Comparison of ENCODE assay signal across 17 mouse cellular contexts in genomic region chr1:152609547-152609946, GRCm38 (mm10).
DNase-seq lines count a peak whose midpoint lies in the region; ATAC-seq and TF ChIP-seq lines count a peak whose summit lies in the region.
"Had no signal": no experiment of that assay in that cellular context is flagged by ENCODE, and none has a peak within 500 bp of the region (broad histone marks: within the 10 kb centered on the region; RNA-seq: fewer than 3 reads in every experiment).

No protein-coding gene starts in this region.

- 84% methylated on average over 10 of the region's 10 CpGs for WGBS in embryonic facial prominence, embryonic 12.5 days
- 86% methylated on average over 10 of the region's 10 CpGs for WGBS in embryonic facial prominence, embryonic 10.5 days
- WGBS in kidney, adult 2 months, result 48% methylated on average over 10 of the region's 10 CpGs
- 64% methylated on average over 10 of the region's 10 CpGs for WGBS in kidney, embryonic 16.5 days
- WGBS in heart, embryonic 15.5 days, result 26% methylated on average over 10 of the region's 10 CpGs
- 74% methylated on average over 10 of the region's 10 CpGs for WGBS in hindbrain, embryonic 11.5 days

- H3K9me3 ChIP-seq in embryonic facial prominence, embryonic 12.5 days, result no peaks in the 10 kb centered on the region
- H3K9me3 ChIP-seq in embryonic facial prominence, embryonic 10.5 days, result no peaks in the 10 kb centered on the region
- no peaks in the 10 kb centered on the region for H3K9me3 ChIP-seq in kidney, embryonic 16.5 days (ENCODE audit: low read length)
- no peaks in the 10 kb centered on the region for H3K9me3 ChIP-seq in heart, embryonic 15.5 days (replicated peaks)
- no peaks in the 10 kb centered on the region for H3K9me3 ChIP-seq in hindbrain, embryonic 11.5 days (ENCODE audit: control insufficient read depth, low read length)
- H3K9me3 ChIP-seq: embryonic facial prominence, embryonic 15.5 days; forebrain, embryonic 12.5 days; limb, embryonic 12.5 days; midbrain, embryonic 12.5 days had no signal

- H3K9ac ChIP-seq in embryonic facial prominence, embryonic 12.5 days, result no peak overlapping the region
- no peak overlapping the region for H3K9ac ChIP-seq in kidney, embryonic 16.5 days (replicated peaks; ENCODE audit: low read length)
- 0 out of 2 replicates have a peak overlapping the region, but pooled peaks have one; percentile 9 for H3K9ac ChIP-seq in heart, embryonic 15.5 days
- no peak overlapping the region for H3K9ac ChIP-seq in hindbrain, embryonic 11.5 days (ENCODE audit: low read depth, low read length)
- H3K9ac ChIP-seq: embryonic facial prominence, embryonic 15.5 days; forebrain, embryonic 12.5 days; limb, embryonic 12.5 days; midbrain, embryonic 12.5 days had no signal

- no peak overlapping the region for H3K27ac ChIP-seq in embryonic facial prominence, embryonic 12.5 days
- no peak overlapping the region for H3K27ac ChIP-seq in embryonic facial prominence, embryonic 10.5 days (replicated peaks)
- H3K27ac ChIP-seq in kidney, adult 2 months (ENCODE audit: insufficient read depth, low read depth, low read length), result peak overlapping the region; percentile 73
- H3K27ac ChIP-seq in kidney, embryonic 16.5 days (ENCODE audit: low read length), result no peak overlapping the region; the same call in 1 of the 2 replicates
- H3K27ac ChIP-seq in heart, embryonic 15.5 days, result peak overlapping the region; percentile 69
- no peak overlapping the region for H3K27ac ChIP-seq in hindbrain, embryonic 11.5 days (ENCODE audit: low read depth, low read length)
- H3K27ac ChIP-seq: embryonic facial prominence, embryonic 15.5 days; forebrain, embryonic 12.5 days; limb, embryonic 12.5 days; midbrain, embryonic 12.5 days had no signal

- no peak for TF ChIP-seq POLR2A in kidney, adult 2 months (IDR thresholded peaks at IDR 0.05; ENCODE audit: low read depth, low read length)

- H3K36me3 ChIP-seq in embryonic facial prominence, embryonic 12.5 days, result peaks cover 4% of the 10 kb centered on the region
- peaks cover 59% of the 10 kb centered on the region for H3K36me3 ChIP-seq in embryonic facial prominence, embryonic 10.5 days (replicated peaks)
- no peaks in the 10 kb centered on the region; the same call in 1 of the 2 replicates for H3K36me3 ChIP-seq in kidney, adult 2 months (ENCODE audit: control insufficient read depth, insufficient read depth, low read length)
- peaks cover 11% of the 10 kb centered on the region; the same call in 1 of the 2 replicates for H3K36me3 ChIP-seq in kidney, embryonic 16.5 days (ENCODE audit: insufficient read depth, low read length)
- peaks cover 10% of the 10 kb centered on the region; the same call in 1 of the 2 replicates for H3K36me3 ChIP-seq in heart, embryonic 15.5 days
- no peaks in the 10 kb centered on the region for H3K36me3 ChIP-seq in hindbrain, embryonic 11.5 days (ENCODE audit: control insufficient read depth, insufficient read depth, low read length)
- H3K36me3 ChIP-seq: midbrain, embryonic 12.5 days had no signal

- no peak for TF ChIP-seq CTCF in kidney, adult 2 months (conservative IDR thresholded peaks at IDR 0.05; ENCODE audit: insufficient read depth, insufficient read length, low read depth, low read length)

- H3K4me1 ChIP-seq in embryonic facial prominence, embryonic 12.5 days, result 0 out of 2 replicates have a peak, but pooled peaks cover 5% of the 10 kb centered on the region
- H3K4me1 ChIP-seq in embryonic facial prominence, embryonic 10.5 days, result peaks cover 24% of the 10 kb centered on the region
- peaks cover 66% of the 10 kb centered on the region for H3K4me1 ChIP-seq in kidney, adult 2 months (ENCODE audit: control insufficient read depth, insufficient read depth, low read length)
- peaks cover 75% of the 10 kb centered on the region for H3K4me1 ChIP-seq in kidney, embryonic 16.5 days (ENCODE audit: insufficient read depth, low read length)
- peaks cover 80% of the 10 kb centered on the region for H3K4me1 ChIP-seq in heart, embryonic 15.5 days (replicated peaks)
- no peaks in the 10 kb centered on the region for H3K4me1 ChIP-seq in hindbrain, embryonic 11.5 days (replicated peaks; ENCODE audit: control insufficient read depth, insufficient read depth, low read length)
- H3K4me1 ChIP-seq: midbrain, embryonic 12.5 days had no signal

- no peak for DNase-seq in embryonic facial prominence, embryonic 10.5 days (ENCODE audit: low spot score)
- DNase-seq in kidney, adult 2 months, result peak; percentile 75
- peak; percentile 73 to 87 for DNase-seq in kidney, postnatal 25 days
- DNase-seq in spleen, postnatal 4 days (ENCODE audit: low spot score in 2 of 2), result no peak
- no peak for DNase-seq in hindbrain, embryonic 11.5 days (ENCODE audit: low spot score)
- DNase-seq: cerebellum, adult 11 months had no signal

- peak; percentile 50; the same call in 1 of the 2 replicates for ATAC-seq in embryonic facial prominence, embryonic 12.5 days (ENCODE audit: insufficient number of reproducible peaks, insufficient read depth, low FRiP score, low TSS enrichment)
- no peak for ATAC-seq in kidney, embryonic 16.5 days (ENCODE audit: low FRiP score, low TSS enrichment)
- ATAC-seq in heart, embryonic 15.5 days (replicated peaks; ENCODE audit: insufficient number of reproducible peaks, insufficient read depth, low FRiP score, low read depth), result 0 out of 2 replicates have a peak, but pooled peaks have one; percentile 63
- ATAC-seq in hindbrain, embryonic 11.5 days (ENCODE audit: low FRiP score), result no peak
- ATAC-seq: activated CD4-positive, CD25-positive, alpha-beta regulatory T cell, adult 4 months; intestine, postnatal 0 days; lung, postnatal 0 days had no signal

- no peak overlapping the region for H3K4me2 ChIP-seq in embryonic facial prominence, embryonic 12.5 days (replicated peaks)
- H3K4me2 ChIP-seq in kidney, embryonic 16.5 days (replicated peaks; ENCODE audit: low read depth, low read length), result no peak overlapping the region
- H3K4me2 ChIP-seq in heart, embryonic 15.5 days, result no peak overlapping the region
- no peak overlapping the region for H3K4me2 ChIP-seq in hindbrain, embryonic 11.5 days (replicated peaks; ENCODE audit: low read depth, low read length)
- H3K4me2 ChIP-seq: embryonic facial prominence, embryonic 15.5 days; forebrain, embryonic 12.5 days; limb, embryonic 12.5 days; midbrain, embryonic 12.5 days had no signal

- H3K4me3 ChIP-seq in embryonic facial prominence, embryonic 12.5 days, result no peak overlapping the region
- no peak overlapping the region for H3K4me3 ChIP-seq in embryonic facial prominence, embryonic 10.5 days
- no peak overlapping the region for H3K4me3 ChIP-seq in kidney, adult 2 months (ENCODE audit: insufficient read depth, low read depth, low read length)
- no peak overlapping the region for H3K4me3 ChIP-seq in kidney, embryonic 16.5 days (ENCODE audit: low read length)
- no peak overlapping the region for H3K4me3 ChIP-seq in heart, embryonic 15.5 days
- H3K4me3 ChIP-seq in hindbrain, embryonic 11.5 days (ENCODE audit: low read depth, low read length), result no peak overlapping the region
- H3K4me3 ChIP-seq: embryonic facial prominence, embryonic 15.5 days; forebrain, embryonic 12.5 days; limb, embryonic 12.5 days; midbrain, embryonic 12.5 days had no signal

- no peaks in the 10 kb centered on the region for H3K27me3 ChIP-seq in embryonic facial prominence, embryonic 12.5 days
- no peaks in the 10 kb centered on the region for H3K27me3 ChIP-seq in embryonic facial prominence, embryonic 10.5 days (replicated peaks; ENCODE audit: low read depth, poor library complexity, severe bottlenecking)
- no peaks in the 10 kb centered on the region for H3K27me3 ChIP-seq in kidney, adult 2 months (replicated peaks; ENCODE audit: control insufficient read depth, insufficient read depth, low read length)
- H3K27me3 ChIP-seq in kidney, embryonic 16.5 days (ENCODE audit: insufficient read depth, low read length), result no peaks in the 10 kb centered on the region
- no peaks in the 10 kb centered on the region for H3K27me3 ChIP-seq in heart, embryonic 15.5 days
- H3K27me3 ChIP-seq in hindbrain, embryonic 11.5 days (ENCODE audit: control insufficient read depth, insufficient read depth, low read length), result no peaks in the 10 kb centered on the region
- H3K27me3 ChIP-seq: CH12.LX; embryonic facial prominence, embryonic 15.5 days; forebrain, embryonic 12.5 days; limb, embryonic 12.5 days; midbrain, embryonic 12.5 days had no signal

Comparison
In these comparisons a context has a peak if more than half of its experiments do, and no peak if none do; other contexts are left out.
1. H3K27ac ChIP-seq: peak in kidney, adult 2 months (single experiment) and heart, embryonic 15.5 days (single experiment); none in embryonic facial prominence, embryonic 12.5 days (single experiment), embryonic facial prominence, embryonic 10.5 days (single experiment), kidney, embryonic 16.5 days (single experiment) and hindbrain, embryonic 11.5 days (single experiment).
2. ATAC-seq: peak in embryonic facial prominence, embryonic 12.5 days (single experiment) and heart, embryonic 15.5 days (single experiment); none in kidney, embryonic 16.5 days (single experiment) and hindbrain, embryonic 11.5 days (single experiment).
3. DNase-seq: peak in kidney, adult 2 months (single experiment) and kidney, postnatal 25 days (2 of 2); none in embryonic facial prominence, embryonic 10.5 days (single experiment), spleen, postnatal 4 days (0 of 2) and hindbrain, embryonic 11.5 days (single experiment).